Mouse (Mus musculus) frontal cortex, adult (tissue): ENCODE measurements around the gene Kif5a.
"Not testable (repeated sequence)": the region's sequence is repeated elsewhere in the genome, so short reads cannot be mapped to it uniquely, and the experiment has no call there.

ENCODE experiments used
- ATAC-seq: cut with Nextera tagmentation; 2 replicates; pipeline ENCODE4 v1.9.2; 2017; ENCODE audit warnings: mild to moderate bottlenecking, moderate library complexity, mixed read lengths; ENCODE audit not compliant: low TSS enrichment

Kif5a gene

GRCm38 (mm10) chr10:127193011-127193410, 70.1 kb downstream of the Kif5a start:
- no peak for ATAC-seq

GRCm38 (mm10) chr10:127192057-127192328, 71.2 kb downstream of the Kif5a start:
- not testable (repeated sequence) for ATAC-seq

GRCm38 (mm10) chr10:127191191-127192056, 71.7 kb downstream of the Kif5a start:
- no peak for ATAC-seq

GRCm38 (mm10) chr10:127190398-127191190, 72.6 kb downstream of the Kif5a start:
- no peak for ATAC-seq

- no peak for ATAC-seq
Measured at GRCm38 (mm10) chr10:127189651-127190381, 73.3 kb downstream of the Kif5a start, which contains the start of gene Arhgef25. TSS of gene Arhgef25 (minus strand) at chr10:127190083.

GRCm38 (mm10) chr10:127189116-127189650, 74.0 kb downstream of the Kif5a start:
- ATAC-seq = no peak

- ATAC-seq = peak; percentile 38
Measured at GRCm38 (mm10) chr10:127188465-127189115, 74.6 kb downstream of the Kif5a start.

- ATAC-seq = no peak
Measured at GRCm38 (mm10) chr10:127188079-127188453, 75.1 kb downstream of the Kif5a start.

- ATAC-seq = peak; percentile 42
Measured at GRCm38 (mm10) chr10:127187371-127188078, 75.6 kb downstream of the Kif5a start.

GRCm38 (mm10) chr10:127186451-127186850, 76.7 kb downstream of the Kif5a start:
- ATAC-seq = no peak

GRCm38 (mm10) chr10:127185506-127185905, 77.6 kb downstream of the Kif5a start:
- ATAC-seq = no peak

GRCm38 (mm10) chr10:127185101-127185500, 78.0 kb downstream of the Kif5a start:
- no peak for ATAC-seq

GRCm38 (mm10) chr10:127183759-127184158, 79.4 kb downstream of the Kif5a start:
- no peak for ATAC-seq

GRCm38 (mm10) chr10:127182624-127183023, 80.5 kb downstream of the Kif5a start:
- no peak for ATAC-seq

- no peak for ATAC-seq
Measured at GRCm38 (mm10) chr10:127181566-127181965, 81.6 kb downstream of the Kif5a start.

- ATAC-seq = no peak
Measured at GRCm38 (mm10) chr10:127180695-127181047, 82.5 kb downstream of the Kif5a start.

- peak; percentile 36; the same call in 1 of the 2 replicates for ATAC-seq
Measured at GRCm38 (mm10) chr10:127179871-127180694, 83.1 kb downstream of the Kif5a start, which contains the start of gene Slc26a10. TSS of gene Slc26a10 (minus strand) at chr10:127180645.

GRCm38 (mm10) chr10:127178286-127179027, 84.7 kb downstream of the Kif5a start:
- ATAC-seq = no peak

- peak; percentile 68 for ATAC-seq
Measured at GRCm38 (mm10) chr10:127177719-127178118, 85.4 kb downstream of the Kif5a start.
